Mouse (Mus musculus) heart, postnatal 0 days (tissue): ENCODE measurements around the gene Ovol3.

ENCODE experiments used
- CTCF ChIP-seq: IDR thresholded peaks from 2 replicates; pipeline ENCODE4 v1.5.1; 2016; ENCODE audit warnings: antibody characterized with exemption, control low read depth, low read depth
- EP300 ChIP-seq: IDR thresholded peaks from 2 replicates; pipeline ENCODE4 v1.6.1; 2016; ENCODE audit warnings: antibody characterized with exemption, low read depth

DNA sequence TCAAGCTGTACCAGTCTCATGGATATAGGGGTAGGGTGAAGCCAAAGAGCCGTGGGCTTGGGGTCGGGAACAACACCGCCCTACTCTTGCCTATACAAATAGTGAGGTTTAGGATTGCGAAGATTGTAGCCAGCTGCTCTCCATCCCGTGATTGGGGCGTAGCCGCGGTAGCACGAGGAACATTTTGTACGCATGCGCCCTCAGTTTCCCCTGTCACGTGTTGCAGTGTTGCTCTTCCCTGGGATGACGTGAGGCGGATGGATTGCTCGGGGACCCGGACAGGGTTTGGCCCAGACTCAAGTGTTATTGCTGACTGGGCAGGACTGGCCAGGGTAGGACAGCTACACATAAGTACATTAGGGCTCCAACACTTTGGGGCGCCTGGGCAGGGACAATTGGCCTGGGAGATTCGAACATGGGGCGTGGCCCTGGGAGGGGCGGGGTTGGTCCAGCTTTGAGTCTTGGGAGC is 45.2 kb upstream of the Ovol3 start:
- TF ChIP-seq EP300 = peak; percentile 53; the same call in 1 of the 2 replicates
- no peak for TF ChIP-seq CTCF
